Mouse (Mus musculus) intestine, postnatal 0 days (tissue): ENCODE data around the gene 3110021N24Rik. TPM values are rescaled to one million over a fixed set of nuclear protein-coding genes. Genes with fewer than 3 reads are reported as not detected.

Source experiments
- ATAC-seq: fragments of 200-750 bp; cut with Nextera tagmentation; 2 replicates; pipeline ENCODE4 v1.8.0; 2017; ENCODE audit warnings: mild to moderate bottlenecking, moderate TSS enrichment, moderate library complexity
- H3K27ac ChIP-seq: fragments of 300-500 bp; sonication (generic); 2 replicates; pipeline ENCODE4 v1.5.1; 2014; ENCODE audit warnings: mild to moderate bottlenecking, low read depth, low read length, moderate library complexity
- H3K27me3 ChIP-seq: fragments of 300-500 bp; sonication (generic); replicated peaks from 2 replicates; pipeline ENCODE4 v1.6.1; 2014; ENCODE audit warnings: low read length, mixed read lengths; ENCODE audit not compliant: control insufficient read depth, insufficient read depth
- H3K36me3 ChIP-seq: fragments of 300-500 bp; sonication (generic); 2 replicates; pipeline ENCODE4 v1.6.1; 2014; ENCODE audit warnings: mild to moderate bottlenecking, moderate library complexity; ENCODE audit not compliant: control insufficient read depth, insufficient read depth
- H3K4me1 ChIP-seq: fragments of 300-500 bp; sonication (generic); replicated peaks from 2 replicates; pipeline ENCODE4 v1.6.1; 2014; ENCODE audit warnings: antibody characterized with exemption, low read length, mixed read lengths; ENCODE audit not compliant: control insufficient read depth, insufficient read depth
- H3K4me2 ChIP-seq: fragments of 300-500 bp; sonication (generic); replicated peaks from 2 replicates; pipeline ENCODE4 v1.6.1; 2014; ENCODE audit warnings: low read depth, mild to moderate bottlenecking, moderate library complexity
- H3K4me3 ChIP-seq: fragments of 300-500 bp; sonication (generic); 2 replicates; pipeline ENCODE4 v1.5.1; 2014; ENCODE audit warnings: low read depth, low read length
- H3K9ac ChIP-seq: fragments of 300-500 bp; sonication (generic); 2 replicates; pipeline ENCODE4 v1.6.1; 2014; ENCODE audit warnings: mild to moderate bottlenecking, low read depth, low read length
- H3K9me3 ChIP-seq: fragments of 300-500 bp; sonication (generic); 2 replicates; pipeline ENCODE4 v1.6.1; 2016; ENCODE audit warnings: mixed run types; ENCODE audit not compliant: control insufficient read depth
- CTCF ChIP-seq: sonication (generic); IDR thresholded peaks from 2 replicates; pipeline ENCODE4 v1.5.1; 2016; ENCODE audit warnings: low read depth, mild to moderate bottlenecking, control low read depth, antibody characterized with exemption, moderate library complexity
- WGBS: fragments of 180-500 bp; shearing (Covaris S2); extraction: QIAGEN DNeasy Blood & Tissue Kit; methylation state at CpG from one replicate; pipeline ENCODE4 v1.1.7; 2014; 5-methylcytosine and 5-hydroxymethylcytosine counted together
- polyA plus RNA-seq: library from polyadenylated mRNA; unstranded; fragments of >200 nt; fragmentation: Nextera tagmentation; extraction: Ambion mirVana; gene quantifications from 2 replicates; pipeline ENCODE4 v1.2.1, GENCODE M21; 2015

The 3110021N24Rik gene
- polyA plus RNA-seq, 1 experiment from 2014 or later, result 1.3 TPM

- Histone ChIP-seq H3K9ac (no peak overlapping the region), H3K9me3 (no peaks in the 10 kb centered on the region), H3K4me2 (no peak overlapping the region), H3K4me3 (no peak overlapping the region), H3K27me3 (no peaks in the 10 kb centered on the region), H3K27ac (no peak overlapping the region), H3K4me1 (no peaks in the 10 kb centered on the region), H3K36me3 (peaks cover 6% of the 10 kb centered on the region)
- no peak for TF ChIP-seq CTCF
- no peak for ATAC-seq
- WGBS, result 66% methylated on average over 4 of the region's 4 CpGs
These were observed 91.7 kb downstream of the 3110021N24Rik start for GRCm38 (mm10) chr4:108811142-108811541.

GRCm38 (mm10) chr4:108811550-108811949, 92.1 kb downstream of the 3110021N24Rik start:
- Histone ChIP-seq H3K4me1 (no peaks in the 10 kb centered on the region), H3K27me3 (no peaks in the 10 kb centered on the region), H3K4me2 (no peak overlapping the region), H3K27ac (no peak overlapping the region), H3K9me3 (no peaks in the 10 kb centered on the region), H3K36me3 (peaks cover 6% of the 10 kb centered on the region), H3K9ac (no peak overlapping the region), H3K4me3 (no peak overlapping the region)
- 78% methylated on average over 6 of the region's 6 CpGs for WGBS
- ATAC-seq, result no peak
- no peak for TF ChIP-seq CTCF

- H3K4me3 ChIP-seq, result no peak overlapping the region
- H3K27ac ChIP-seq, result no peak overlapping the region
- H3K27me3 ChIP-seq, result no peaks in the 10 kb centered on the region
- no peak for TF ChIP-seq CTCF
- no peaks in the 10 kb centered on the region for H3K4me1 ChIP-seq
- H3K9me3 ChIP-seq, result no peaks in the 10 kb centered on the region
- no peak overlapping the region for H3K9ac ChIP-seq
- H3K36me3 ChIP-seq, result peaks cover 60% of the 10 kb centered on the region
- ATAC-seq, result no peak
- WGBS, result 95% methylated on average over 3 of the region's 3 CpGs
- H3K4me2 ChIP-seq, result no peak overlapping the region
These were observed 106.2 kb downstream of the 3110021N24Rik start for GRCm38 (mm10) chr4:108825677-108826076.

GRCm38 (mm10) chr4:108826096-108826495, 106.6 kb downstream of the 3110021N24Rik start:
- H3K27ac ChIP-seq, result no peak overlapping the region
- H3K4me3 ChIP-seq, result no peak overlapping the region
- no peaks in the 10 kb centered on the region for H3K4me1 ChIP-seq
- no peak for TF ChIP-seq CTCF
- H3K36me3 ChIP-seq, result peaks cover 56% of the 10 kb centered on the region
- no peak overlapping the region for H3K9ac ChIP-seq
- ATAC-seq, result no peak
- H3K4me2 ChIP-seq, result no peak overlapping the region
- no peaks in the 10 kb centered on the region for H3K9me3 ChIP-seq
- WGBS, result 78% methylated on average over 1 of the region's 1 CpGs
- no peaks in the 10 kb centered on the region for H3K27me3 ChIP-seq

- Histone ChIP-seq H3K9me3 (no peaks in the 10 kb centered on the region), H3K36me3 (peaks cover 51% of the 10 kb centered on the region), H3K4me3 (no peak overlapping the region), H3K27ac (no peak overlapping the region), H3K4me1 (no peaks in the 10 kb centered on the region), H3K9ac (no peak overlapping the region), H3K4me2 (no peak overlapping the region), H3K27me3 (no peaks in the 10 kb centered on the region)
- no peak for TF ChIP-seq CTCF
- no peak for ATAC-seq
- 86% methylated on average over 2 of the region's 2 CpGs for WGBS
These were observed 107.2 kb downstream of the 3110021N24Rik start for GRCm38 (mm10) chr4:108826643-108827042.

- Histone ChIP-seq H3K4me1 (no peaks in the 10 kb centered on the region), H3K4me2 (no peak overlapping the region), H3K27me3 (no peaks in the 10 kb centered on the region), H3K36me3 (peaks cover 24% of the 10 kb centered on the region), H3K4me3 (no peak overlapping the region), H3K9ac (no peak overlapping the region), H3K27ac (no peak overlapping the region), H3K9me3 (no peaks in the 10 kb centered on the region)
- no peak for TF ChIP-seq CTCF
- ATAC-seq, result no peak
- WGBS, result 71% methylated on average over 1 of the region's 1 CpGs
These were observed 111.2 kb downstream of the 3110021N24Rik start for GRCm38 (mm10) chr4:108830698-108831097.

Other genes with a start within 250 kb of the 3110021N24Rik start
- 64.1 and 65.2 TPM in 2 replicates for gene Prpf38a, start 140.3 kb upstream of the 3110021N24Rik start, polyA plus RNA-seq
- 3.1 and 3.2 TPM in 2 replicates for gene Orc1, start 140.2 kb upstream of the 3110021N24Rik start, polyA plus RNA-seq
- 25.7 and 26.7 TPM in 2 replicates for gene Cc2d1b, start 99.7 kb upstream of the 3110021N24Rik start, polyA plus RNA-seq
- gene Zfyve9, start 61.1 kb downstream of the 3110021N24Rik start, polyA plus RNA-seq, result 5.0 and 6.1 TPM in 2 replicates
- gene Btf3l4, start 114.0 kb downstream of the 3110021N24Rik start, polyA plus RNA-seq, result 94.8 and 101 TPM in 2 replicates
- 52.3 and 52.7 TPM in 2 replicates for gene Txndc12, start 115.0 kb downstream of the 3110021N24Rik start, polyA plus RNA-seq
- gene Kti12, start 128.1 kb downstream of the 3110021N24Rik start, polyA plus RNA-seq, result 20.4 and 22.7 TPM in 2 replicates
- gene A730015C16Rik, start 129.0 kb downstream of the 3110021N24Rik start, polyA plus RNA-seq, result 0.42 and 0.48 TPM in 2 replicates
- gene Rab3b, start 159.4 kb downstream of the 3110021N24Rik start, polyA plus RNA-seq, result 12.0 and 12.7 TPM in 2 replicates